Mouse (Mus musculus) embryonic fibroblast, embryonic 13.5 days (primary cell): ENCODE data around the gene Iscu.

Source experiments
- CTCF ChIP-seq: IDR thresholded peaks from 2 replicates; pipeline ENCODE4 v1.5.1; 2011; ENCODE audit warnings: mild to moderate bottlenecking, control low read depth, low read length, moderate library complexity, borderline replicate concordance; ENCODE audit not compliant: insufficient read depth
- POLR2A ChIP-seq: IDR thresholded peaks from 2 replicates; pipeline ENCODE4 v1.6.1; 2011; ENCODE audit warnings: low read depth, mild to moderate bottlenecking, control low read depth, low read length, moderate library complexity

DNA sequence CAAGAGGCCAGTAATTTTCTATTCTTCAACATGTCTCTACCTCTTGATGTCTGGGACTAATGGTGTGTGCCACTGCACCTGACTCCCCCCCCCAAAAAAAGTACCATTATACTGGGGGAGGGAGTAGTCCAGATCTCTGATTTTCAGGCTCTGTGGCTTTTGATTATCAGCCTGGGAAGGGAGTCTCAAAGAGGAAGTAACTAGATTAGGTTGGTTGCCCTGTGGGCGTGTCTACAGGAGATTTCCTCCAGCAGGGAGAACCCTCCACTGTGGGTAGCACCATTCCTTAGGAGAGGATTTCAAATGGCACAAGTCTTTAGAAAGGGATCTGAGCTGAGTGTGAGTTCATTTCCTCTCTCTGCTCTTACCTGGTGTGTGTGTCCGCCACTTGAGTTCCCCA, 40.1 kb downstream of the Iscu start:
- TF ChIP-seq CTCF: no peak
- TF ChIP-seq POLR2A: no peak
